Mouse (Mus musculus) limb, embryonic 12.5 days (tissue): ENCODE measurements around the gene Gm3776. TPM values are rescaled to one million over a fixed set of nuclear protein-coding genes. Genes with fewer than 3 reads are reported as not detected.
"Not testable (repeated sequence)": the region's sequence is repeated elsewhere in the genome, so short reads cannot be mapped to it uniquely, and the experiment has no call there.

Experiments used
- ATAC-seq: fragments of 200-750 bp; cut with Nextera tagmentation; 2 replicates; pipeline ENCODE4 v1.8.0; 2017; ENCODE audit warnings: low read depth, moderate TSS enrichment; ENCODE audit not compliant: insufficient number of reproducible peaks, insufficient read depth, low FRiP score, low TSS enrichment
- H3K27ac ChIP-seq: fragments of 300-500 bp; sonication (generic); 2 replicates; pipeline ENCODE4 v1.5.1; 2016; ENCODE audit warnings: mild to moderate bottlenecking, moderate library complexity
- H3K27me3 ChIP-seq: fragments of 300-500 bp; sonication (generic); 2 replicates; pipeline ENCODE4 v1.6.1; 2016; ENCODE audit warnings: mild to moderate bottlenecking, moderate library complexity
- H3K36me3 ChIP-seq: fragments of 300-500 bp; sonication (generic); 2 replicates; pipeline ENCODE4 v1.6.1; 2016; ENCODE audit warnings: mild to moderate bottlenecking, moderate library complexity
- H3K4me1 ChIP-seq: fragments of 300-500 bp; sonication (generic); replicated peaks from 2 replicates; pipeline ENCODE4 v1.6.1; 2016
- H3K4me2 ChIP-seq: fragments of 300-500 bp; sonication (generic); 2 replicates; pipeline ENCODE4 v1.6.1; 2016; ENCODE audit warnings: mild to moderate bottlenecking, moderate library complexity
- H3K4me3 ChIP-seq: fragments of 300-500 bp; sonication (generic); replicated peaks from 2 replicates; pipeline ENCODE4 v1.5.1; 2016; ENCODE audit warnings: mild to moderate bottlenecking
- H3K9ac ChIP-seq: fragments of 300-500 bp; sonication (generic); replicated peaks from 2 replicates; pipeline ENCODE4 v1.6.1; 2016; ENCODE audit warnings: mild to moderate bottlenecking, moderate library complexity
- H3K9me3 ChIP-seq: fragments of 300-500 bp; sonication (generic); 2 replicates; pipeline ENCODE4 v1.6.1; 2016; ENCODE audit warnings: mild to moderate bottlenecking, moderate library complexity
- WGBS: fragments of 180-500 bp; shearing (Covaris S2); methylation state at CpG from one replicate; pipeline ENCODE4 v1.1.7; 2016; 5-methylcytosine and 5-hydroxymethylcytosine counted together
- polyA plus RNA-seq: library from polyadenylated mRNA; unstranded; fragments of >200 nt; fragmentation: Nextera tagmentation; extraction: Ambion mirVana; gene quantifications from 2 replicates; pipeline ENCODE4 v1.2.1, GENCODE M21; 2016

Gm3776 gene
- polyA plus RNA-seq = not detected in 2 replicates

DNA sequence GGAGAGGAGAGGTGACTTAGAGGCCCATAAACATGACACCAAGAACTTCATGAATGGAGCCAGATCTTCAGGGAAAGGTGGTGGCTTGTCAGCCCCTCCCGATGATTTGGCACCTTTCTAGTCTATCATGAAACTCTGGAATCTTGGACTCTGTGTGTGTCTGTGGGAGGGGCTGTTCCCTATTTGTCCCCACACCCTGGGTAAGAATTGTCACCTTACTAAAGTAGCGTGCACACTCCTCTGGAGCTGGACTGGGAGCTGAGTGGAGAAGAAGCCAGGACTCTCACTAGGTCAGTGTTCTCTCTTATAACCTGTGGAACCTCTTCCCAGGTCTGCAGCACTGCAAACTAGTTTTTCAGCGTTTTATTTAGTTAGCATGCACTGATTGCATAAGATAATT lies at the start of gene Gm3776:
Gene Gm3776, plus strand, starts transcription at position 216 of the 400 bp plus-strand sequence.
- 74% methylated on average over 2 of the region's 3 CpGs for WGBS
- not testable (repeated sequence) for ATAC-seq

DNA sequence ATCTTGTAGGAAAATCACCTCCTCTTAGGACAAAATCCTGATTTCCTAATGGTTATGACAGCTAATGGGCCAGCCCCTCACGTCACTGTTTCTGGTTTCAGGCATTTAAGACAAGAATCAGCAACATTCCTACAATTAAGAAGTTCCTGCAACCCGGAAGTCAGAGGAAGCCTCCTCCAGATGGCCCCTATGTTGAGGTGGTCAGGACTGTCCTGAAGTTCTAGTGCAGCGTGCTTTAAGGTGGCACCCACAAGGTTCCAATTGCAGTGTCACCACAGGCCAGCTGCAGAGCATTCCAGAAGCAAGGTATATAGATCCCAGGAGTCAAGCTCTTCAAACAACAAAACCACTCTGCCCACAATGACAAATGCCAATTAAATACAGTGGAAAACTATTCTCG lies 48.0 kb upstream of the Gm3776 start:
- Histone ChIP-seq H3K36me3 (peaks cover 71% of the 10 kb centered on the region), H3K9ac (no peak overlapping the region), H3K4me2 (no peak overlapping the region), H3K9me3 (no peaks in the 10 kb centered on the region), H3K27me3 (no peaks in the 10 kb centered on the region), H3K4me1 (no peaks in the 10 kb centered on the region), H3K4me3 (no peak overlapping the region), H3K27ac (no peak overlapping the region)
- ATAC-seq = no peak
- 53% methylated on average over 4 of the region's 4 CpGs for WGBS

More for the DNA sequence above, at the start of gene Gm3776:
- not testable (repeated sequence) for H3K9ac ChIP-seq, H3K4me1 ChIP-seq, H3K9me3 ChIP-seq, H3K27me3 ChIP-seq, H3K4me3 ChIP-seq, H3K36me3 ChIP-seq, H3K4me2 ChIP-seq, H3K27ac ChIP-seq

DNA sequence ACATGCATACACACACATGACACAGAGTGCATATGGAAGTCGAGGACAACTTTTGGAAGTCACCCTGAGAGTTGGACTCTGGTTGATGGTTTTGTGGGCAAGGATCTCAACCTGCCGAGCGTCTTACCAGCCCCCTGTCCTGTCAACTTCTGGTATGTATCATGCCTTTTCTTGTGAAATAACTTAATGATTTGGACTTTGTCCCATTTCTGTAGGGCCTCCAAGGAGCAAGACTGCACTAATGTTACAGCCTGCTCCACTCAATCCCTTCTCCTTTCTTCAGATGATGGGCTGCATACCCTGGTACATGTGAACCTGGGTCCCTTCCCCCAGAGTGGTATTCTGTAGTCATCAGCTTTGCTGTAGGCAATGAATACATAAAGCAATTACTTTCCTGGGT lies 46.9 kb upstream of the Gm3776 start:
- WGBS = 96% methylated on average over 3 of the region's 3 CpGs
- no peak overlapping the region for H3K4me3 ChIP-seq
- H3K27ac ChIP-seq = no peak overlapping the region
- H3K9ac ChIP-seq = no peak overlapping the region
- ATAC-seq = no peak
- H3K36me3 ChIP-seq = peaks cover 60% of the 10 kb centered on the region
- no peaks in the 10 kb centered on the region for H3K27me3 ChIP-seq
- no peaks in the 10 kb centered on the region for H3K9me3 ChIP-seq
- H3K4me2 ChIP-seq = no peak overlapping the region
- H3K4me1 ChIP-seq = no peaks in the 10 kb centered on the region

DNA sequence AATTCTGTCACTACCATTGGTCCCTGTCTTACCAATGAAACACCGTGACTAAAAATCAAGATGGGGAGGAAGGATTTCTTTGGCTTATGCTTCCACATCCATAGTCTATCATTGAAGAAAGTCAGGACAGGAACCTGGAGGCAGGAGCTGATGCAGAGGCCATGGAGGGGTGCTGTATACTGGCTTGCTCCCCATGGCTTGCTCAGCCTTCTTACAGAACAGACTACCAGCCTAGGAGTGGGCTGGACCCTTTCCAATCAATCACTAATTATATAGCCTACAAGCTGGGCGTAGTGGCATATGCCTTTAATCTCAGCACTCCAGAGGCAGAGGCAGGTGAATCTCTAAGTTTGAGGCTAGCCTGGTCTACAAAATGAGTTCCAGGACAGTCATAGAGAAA lies 46.1 kb upstream of the Gm3776 start:
- peaks cover 52% of the 10 kb centered on the region for H3K36me3 ChIP-seq
- H3K9me3 ChIP-seq = no peaks in the 10 kb centered on the region
- no peak overlapping the region for H3K27ac ChIP-seq
- no peak for ATAC-seq
- no peak overlapping the region for H3K4me2 ChIP-seq
- no peaks in the 10 kb centered on the region for H3K4me1 ChIP-seq
- no peak overlapping the region for H3K9ac ChIP-seq
- no peaks in the 10 kb centered on the region for H3K27me3 ChIP-seq
- H3K4me3 ChIP-seq = no peak overlapping the region
- WGBS = 89% methylated on average over 2 of the region's 2 CpGs

DNA sequence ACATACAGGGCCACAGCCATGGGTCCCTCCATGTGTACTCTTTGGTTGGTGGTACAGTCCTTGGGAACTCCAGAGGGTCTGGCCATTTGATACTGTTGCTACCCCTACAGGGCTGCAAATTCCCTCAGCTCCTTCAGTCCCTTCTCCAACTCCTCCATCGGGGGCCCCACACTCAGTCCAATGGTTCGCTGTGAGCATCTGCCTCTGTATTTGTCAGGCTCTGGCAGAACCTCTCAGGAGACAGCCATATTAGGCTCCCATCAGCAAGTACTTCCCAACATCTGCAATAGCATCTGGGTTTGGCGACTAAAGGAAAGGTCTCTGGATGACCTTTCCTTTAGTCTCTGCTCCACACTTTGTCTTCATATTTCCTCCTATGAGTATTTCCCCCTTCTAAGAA lies 45.4 kb upstream of the Gm3776 start:
- ATAC-seq = no peak
- H3K4me1 ChIP-seq = no peaks in the 10 kb centered on the region
- no peak overlapping the region for H3K27ac ChIP-seq
- H3K9me3 ChIP-seq = no peaks in the 10 kb centered on the region
- no peak overlapping the region for H3K4me2 ChIP-seq
- no peak overlapping the region for H3K4me3 ChIP-seq
- 91% methylated on average over 3 of the region's 3 CpGs for WGBS
- no peaks in the 10 kb centered on the region for H3K27me3 ChIP-seq
- H3K36me3 ChIP-seq = peaks cover 46% of the 10 kb centered on the region
- H3K9ac ChIP-seq = no peak overlapping the region

DNA sequence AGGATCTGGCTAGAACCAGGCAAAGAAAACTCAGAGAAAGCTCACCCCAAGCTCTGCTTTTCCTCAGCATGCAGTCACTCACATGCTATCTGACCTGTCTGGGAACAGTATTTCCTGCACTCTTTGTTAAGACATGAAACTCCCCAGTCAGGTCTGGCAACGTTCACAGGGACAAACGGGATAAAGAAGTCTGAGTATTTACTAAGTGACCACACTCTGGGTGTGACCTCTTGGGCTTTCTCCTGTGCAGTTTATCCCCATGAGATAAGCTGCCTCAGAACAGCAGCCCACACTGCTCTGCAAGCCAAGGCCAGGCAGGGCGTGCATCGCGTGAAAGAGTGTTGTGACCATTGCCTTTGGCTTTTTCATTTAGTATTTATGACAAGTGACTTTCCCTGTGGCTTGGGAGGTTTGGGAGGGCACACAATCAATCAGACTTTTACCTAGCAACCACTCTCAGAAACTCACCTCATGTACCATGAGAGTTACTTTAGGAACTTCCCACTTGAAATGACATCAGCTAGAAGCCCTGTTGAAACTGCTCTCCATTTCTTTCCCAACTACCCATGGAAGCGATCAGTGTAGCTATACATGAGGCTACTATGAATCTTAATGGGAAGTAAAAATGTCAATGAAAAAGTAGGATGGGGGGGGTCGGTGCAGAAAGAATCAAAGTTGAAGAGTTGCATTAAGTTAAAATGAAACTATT lies 44.4 kb upstream of the Gm3776 start:
- H3K9me3 ChIP-seq = no peaks in the 10 kb centered on the region
- H3K27ac ChIP-seq = no peak overlapping the region
- no peak overlapping the region for H3K4me3 ChIP-seq
- peaks cover 40% of the 10 kb centered on the region for H3K36me3 ChIP-seq
- H3K4me2 ChIP-seq = no peak overlapping the region
- no peaks in the 10 kb centered on the region for H3K27me3 ChIP-seq
- 82% methylated on average over 7 of the region's 7 CpGs for WGBS
- H3K4me1 ChIP-seq = no peaks in the 10 kb centered on the region
- H3K9ac ChIP-seq = no peak overlapping the region
- ATAC-seq = no peak

DNA sequence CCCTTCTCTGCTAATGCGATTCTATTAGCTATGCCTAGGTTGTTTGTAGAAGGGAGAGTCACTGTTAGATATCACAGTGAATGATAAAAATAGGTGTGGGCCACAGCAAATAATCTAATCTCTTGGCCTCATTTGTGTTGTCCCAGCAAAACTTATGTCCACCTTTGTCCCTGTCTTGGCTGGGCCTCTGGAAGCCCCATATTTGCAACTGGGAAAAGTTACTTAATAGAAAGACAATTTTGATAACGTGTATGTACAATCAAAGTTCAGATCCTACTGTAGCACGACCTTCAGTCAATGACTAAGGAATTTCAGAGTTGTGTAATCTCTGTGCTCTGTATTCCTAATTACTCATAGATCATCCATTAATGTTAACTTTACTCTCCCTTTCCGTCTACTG lies 39.9 kb upstream of the Gm3776 start:
- H3K4me2 ChIP-seq = no peak overlapping the region
- H3K27ac ChIP-seq = no peak overlapping the region
- H3K9ac ChIP-seq = no peak overlapping the region
- no peak overlapping the region for H3K4me3 ChIP-seq
- H3K36me3 ChIP-seq = no peaks in the 10 kb centered on the region
- no peaks in the 10 kb centered on the region for H3K27me3 ChIP-seq
- H3K9me3 ChIP-seq = no peaks in the 10 kb centered on the region
- no peak for ATAC-seq
- WGBS = 84% methylated on average over 4 of the region's 4 CpGs
- no peaks in the 10 kb centered on the region for H3K4me1 ChIP-seq

DNA sequence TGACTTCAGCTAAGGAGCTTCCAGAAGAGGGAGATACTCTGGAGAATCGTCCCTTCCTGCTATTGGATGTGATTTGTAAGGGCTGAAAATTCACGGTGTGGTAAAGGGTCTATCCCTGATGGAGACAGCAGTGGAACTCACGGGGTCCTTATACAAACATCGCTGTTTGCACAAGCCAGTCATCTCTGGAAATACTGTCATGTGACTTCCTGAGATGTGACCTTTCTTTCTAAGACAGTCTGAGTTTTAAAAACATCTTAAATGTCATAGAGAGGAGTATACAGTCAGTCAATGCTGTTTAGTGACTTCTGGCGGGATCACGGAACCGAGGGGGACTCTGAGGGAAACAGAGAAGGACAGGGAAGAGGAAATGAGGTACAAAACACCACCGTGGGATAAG lies 34.3 kb upstream of the Gm3776 start:
- WGBS = 83% methylated on average over 8 of the region's 8 CpGs
- H3K9ac ChIP-seq = no peak overlapping the region
- H3K4me2 ChIP-seq = no peak overlapping the region
- H3K27me3 ChIP-seq = no peaks in the 10 kb centered on the region
- no peaks in the 10 kb centered on the region for H3K4me1 ChIP-seq
- H3K4me3 ChIP-seq = no peak overlapping the region
- no peak for ATAC-seq
- H3K27ac ChIP-seq = no peak overlapping the region
- no peaks in the 10 kb centered on the region for H3K9me3 ChIP-seq
- no peaks in the 10 kb centered on the region for H3K36me3 ChIP-seq

DNA sequence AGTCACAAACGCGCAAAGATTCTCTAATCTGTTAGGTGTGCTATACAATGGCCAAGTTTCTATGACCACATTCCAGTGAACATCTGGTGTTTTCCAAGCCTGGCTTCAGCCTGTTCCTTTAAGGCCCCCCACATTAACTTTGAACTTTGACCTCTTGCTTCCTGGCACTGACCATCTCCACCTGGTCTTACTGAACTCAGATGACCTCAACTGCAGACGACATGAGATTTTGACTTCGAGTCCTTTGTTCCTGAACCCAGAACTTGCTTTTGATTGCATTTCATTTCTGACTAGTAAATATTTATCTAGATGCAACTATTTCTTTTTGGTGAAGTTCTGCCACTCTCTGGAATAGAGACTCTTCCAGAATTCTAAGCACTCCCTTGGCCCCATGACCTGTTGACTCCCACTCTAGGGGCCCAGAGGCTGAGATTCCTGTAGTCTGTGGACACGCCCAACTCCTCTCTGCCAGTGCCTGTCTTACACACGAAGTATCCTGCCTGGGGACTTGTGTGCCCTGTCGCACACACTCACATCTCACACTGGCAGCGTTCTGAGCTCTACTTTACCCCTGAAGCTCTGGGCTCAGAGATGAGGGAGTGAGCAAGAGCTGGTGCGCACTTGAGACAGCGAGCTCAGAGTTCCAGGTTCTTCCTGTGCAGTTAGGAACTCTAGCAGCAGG lies 33.6 kb upstream of the Gm3776 start:
- Histone ChIP-seq H3K4me1 (no peaks in the 10 kb centered on the region), H3K4me3 (no peak overlapping the region), H3K27me3 (no peaks in the 10 kb centered on the region), H3K9me3 (no peaks in the 10 kb centered on the region), H3K4me2 (no peak overlapping the region), H3K27ac (no peak overlapping the region), H3K36me3 (no peaks in the 10 kb centered on the region), H3K9ac (no peak overlapping the region)
- WGBS = 56% methylated on average over 10 of the region's 10 CpGs
- no peak for ATAC-seq

DNA sequence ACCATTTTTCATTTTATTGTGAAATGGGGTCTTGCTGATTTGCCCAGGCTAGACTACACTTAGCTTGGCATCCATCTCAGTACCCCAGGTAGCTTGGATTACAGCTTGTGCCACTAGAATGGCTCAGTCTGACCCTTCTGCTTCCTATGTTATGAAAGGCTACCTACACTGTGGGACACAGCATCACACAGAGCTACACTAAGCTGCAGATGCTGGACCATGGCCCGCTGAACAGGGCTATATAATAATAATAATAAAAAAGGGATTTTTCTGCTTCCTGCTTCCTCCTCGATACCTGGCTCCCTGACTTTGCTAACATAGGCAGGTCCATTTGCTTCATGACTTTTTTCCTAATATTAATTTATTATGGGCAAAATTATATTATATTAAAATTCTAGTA lies 32.5 kb upstream of the Gm3776 start:
- WGBS = 88% methylated on average over 2 of the region's 2 CpGs
- Histone ChIP-seq H3K4me3 (no peak overlapping the region), H3K9ac (no peak overlapping the region), H3K36me3 (no peaks in the 10 kb centered on the region), H3K9me3 (no peaks in the 10 kb centered on the region), H3K27ac (no peak overlapping the region), H3K27me3 (no peaks in the 10 kb centered on the region), H3K4me1 (no peaks in the 10 kb centered on the region), H3K4me2 (no peak overlapping the region)
- ATAC-seq = no peak

DNA sequence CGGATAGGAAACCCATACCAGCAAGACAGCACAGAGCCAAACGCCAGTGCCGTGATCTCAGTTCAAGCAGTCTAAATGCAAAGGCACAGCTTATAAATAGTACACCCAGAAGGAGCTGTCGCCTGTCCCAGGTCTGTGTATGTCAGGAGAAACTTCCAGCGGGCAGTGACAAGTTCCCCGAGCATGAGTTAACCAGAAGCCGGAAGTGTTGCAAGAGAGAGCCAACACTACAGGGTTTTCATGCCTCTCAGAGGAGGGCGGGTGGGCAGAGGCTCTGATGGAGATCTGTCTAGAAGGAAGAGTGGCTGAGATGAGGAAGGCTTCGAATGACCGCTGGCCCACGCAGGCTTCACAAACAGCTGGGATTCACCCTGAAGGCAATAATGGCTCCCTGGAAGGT lies 31.6 kb upstream of the Gm3776 start:
- no peaks in the 10 kb centered on the region for H3K36me3 ChIP-seq
- no peaks in the 10 kb centered on the region for H3K9me3 ChIP-seq
- no peak overlapping the region for H3K27ac ChIP-seq
- 78% methylated on average over 11 of the region's 11 CpGs for WGBS
- H3K9ac ChIP-seq = no peak overlapping the region
- H3K4me3 ChIP-seq = no peak overlapping the region
- no peaks in the 10 kb centered on the region for H3K4me1 ChIP-seq
- H3K4me2 ChIP-seq = no peak overlapping the region
- no peaks in the 10 kb centered on the region for H3K27me3 ChIP-seq
- no peak for ATAC-seq

DNA sequence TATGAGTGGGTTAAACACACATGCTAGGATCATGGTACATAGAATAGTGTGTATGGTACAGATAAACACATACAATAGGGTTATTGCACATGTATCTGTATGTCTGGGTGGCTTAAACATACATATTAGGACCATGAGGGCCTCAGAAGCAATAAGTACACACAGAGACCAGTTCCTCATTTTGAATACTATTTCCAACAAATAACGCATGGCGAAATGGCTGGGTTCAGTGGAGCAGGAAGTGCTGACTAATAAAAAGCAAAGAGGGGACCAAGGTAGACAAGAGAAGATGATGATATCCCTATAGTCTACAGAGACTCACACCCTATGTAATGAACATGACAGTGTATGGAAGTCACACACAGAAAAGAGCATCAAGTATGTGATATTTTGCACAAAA lies 28.8 kb upstream of the Gm3776 start:
- H3K27ac ChIP-seq = no peak overlapping the region
- no peak overlapping the region for H3K9ac ChIP-seq
- H3K4me3 ChIP-seq = no peak overlapping the region
- WGBS = 85% methylated on average over 2 of the region's 2 CpGs
- no peak overlapping the region for H3K4me2 ChIP-seq
- no peaks in the 10 kb centered on the region for H3K9me3 ChIP-seq
- no peaks in the 10 kb centered on the region for H3K36me3 ChIP-seq
- ATAC-seq = no peak
- H3K27me3 ChIP-seq = no peaks in the 10 kb centered on the region
- no peaks in the 10 kb centered on the region for H3K4me1 ChIP-seq
